Mouse (Mus musculus) layer of hippocampus, adult 2 months (tissue): ENCODE measurements at regions not wholly inside any gene's neighbourhood (a gene's known extent, or its start where the extent isn't known, plus 50 kb on each side); places are given as distances from the start of the nearest gene placed in this dataset.
A peak's percentile ranks its signal among the peaks of the same experiment; 100 is the strongest.

ENCODE experiments used
- DNase-seq, 2 experiments: peaks; one replicate each; pipeline ENCODE4 v3.0.0; 2022; ENCODE audit warnings: low spot score in 2 of 2
- H3K27ac ChIP-seq: fragments of 200-600 bp; 2 replicates; pipeline ENCODE4 v1.8.1; 2022
- H3K4me3 ChIP-seq: fragments of 200-600 bp; 2 replicates; pipeline ENCODE4 v1.8.1; 2022; ENCODE audit warnings: mild to moderate bottlenecking
- CTCF ChIP-seq: fragments of 200-600 bp; conservative IDR thresholded peaks from 2 replicates; pipeline ENCODE4 v1.8.1; 2022; ENCODE audit warnings: antibody characterized with exemption, mild to moderate bottlenecking, moderate library complexity

DNA sequence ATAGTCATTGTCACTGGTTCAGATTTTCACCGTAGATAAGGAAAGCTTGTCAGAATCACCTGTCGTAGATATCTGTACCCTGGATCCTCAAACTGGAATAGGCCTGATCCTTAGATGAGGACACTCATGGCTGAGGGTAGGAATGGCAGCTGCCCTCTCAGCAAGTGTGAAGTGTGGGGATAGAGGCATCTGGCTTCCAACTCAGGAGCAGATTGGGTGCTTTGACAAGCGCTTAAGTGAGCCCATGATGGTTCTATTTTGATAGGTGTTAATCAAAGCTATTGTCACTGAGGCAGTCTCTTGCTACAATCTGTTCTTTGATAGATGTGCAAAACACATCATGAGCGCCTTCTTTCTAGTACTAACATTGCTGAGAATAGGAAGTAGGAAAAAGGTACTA lies 114.9 kb upstream of the Kcnip4 start:
- DNase-seq, result peak; percentile 19
- no peak overlapping the region for H3K27ac ChIP-seq
- no peak for TF ChIP-seq CTCF
- no peak overlapping the region for H3K4me3 ChIP-seq

DNA sequence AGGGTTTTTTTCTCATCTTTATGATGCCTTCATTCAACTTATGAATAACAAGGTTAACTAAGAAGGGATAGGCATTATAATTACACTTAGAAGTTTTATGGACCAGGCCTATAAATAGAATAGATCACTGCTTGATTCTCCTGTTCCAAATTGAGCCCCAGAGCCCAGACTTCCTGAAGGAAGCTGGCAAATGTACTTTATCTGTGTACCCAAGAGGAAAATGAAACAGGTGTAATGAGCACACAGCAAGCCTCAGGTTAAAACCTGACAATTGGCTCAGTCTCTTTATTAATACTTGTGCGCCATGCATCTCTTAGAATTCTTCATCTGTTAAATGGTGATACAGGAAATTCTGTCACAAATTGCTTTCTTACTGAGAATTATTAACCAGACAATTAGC lies 95.4 kb upstream of the Kcnip4 start:
- Histone ChIP-seq H3K27ac (no peak overlapping the region), H3K4me3 (no peak overlapping the region)
- TF ChIP-seq CTCF, result no peak
- DNase-seq, result no peak

GRCm38 (mm10) chr5:49606761-49607160 lies 82.1 kb upstream of the Kcnip4 start:
- DNase-seq, result no peak
- Histone ChIP-seq H3K27ac (no peak overlapping the region), H3K4me3 (no peak overlapping the region)
- no peak for TF ChIP-seq CTCF

DNA sequence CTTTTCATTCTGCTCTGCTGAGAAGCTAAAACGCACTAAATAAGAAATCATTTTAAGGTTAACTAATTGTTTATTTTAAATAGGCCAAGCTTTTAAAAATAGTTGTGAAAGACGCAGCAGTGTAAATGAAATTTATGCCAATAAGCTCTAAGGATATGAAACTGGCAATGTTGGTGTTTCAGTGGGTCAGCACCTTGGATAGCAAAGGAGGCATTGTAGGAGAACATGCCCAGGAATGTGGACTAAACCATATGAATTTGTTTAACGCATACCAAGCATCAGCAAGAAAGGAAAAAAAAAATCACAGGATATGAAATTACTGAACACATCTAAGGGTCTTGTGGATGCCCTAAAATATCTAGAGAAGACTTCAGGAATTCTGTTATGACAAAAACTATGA lies 56.1 kb upstream of the Kcnip4 start:
- no peak overlapping the region for H3K4me3 ChIP-seq
- TF ChIP-seq CTCF, result no peak
- no peak overlapping the region for H3K27ac ChIP-seq
- no peak for DNase-seq

DNA sequence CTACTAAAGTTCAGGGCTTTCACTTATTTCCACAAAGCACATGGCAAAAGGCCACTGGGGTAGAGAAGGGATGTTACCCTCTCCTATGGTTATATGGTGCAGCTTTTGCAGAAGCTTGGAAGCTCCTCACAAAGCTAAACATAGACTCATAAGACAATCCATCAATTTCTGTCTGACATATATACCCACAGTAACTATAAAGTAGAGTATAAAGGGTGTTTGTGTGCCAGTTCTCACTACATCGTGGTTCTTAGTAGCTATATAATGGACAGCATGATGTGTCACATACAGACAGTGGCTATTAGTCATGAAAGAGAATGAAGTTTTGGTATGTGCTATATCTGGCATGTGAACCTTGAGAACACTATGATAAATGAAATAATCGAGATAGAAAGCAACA lies 51.2 kb upstream of the Kcnip4 start:
- H3K4me3 ChIP-seq, result no peak overlapping the region
- TF ChIP-seq CTCF, result no peak
- no peak overlapping the region for H3K27ac ChIP-seq
- no peak for DNase-seq
